Mouse (Mus musculus) sigmoid colon, adult 10 weeks (tissue): ENCODE data around the gene Sgcb. TPM values are rescaled to one million over a fixed set of nuclear protein-coding genes. Genes with fewer than 3 reads are reported as not detected.

Experiments used
- polyA plus RNA-seq: library from polyadenylated mRNA; stranded (reverse); fragments of 350-450 nt; fragmentation: Illumina TruSeq; extraction: RNeasy Lipid Tissue Mini Kit (QIAGEN cat#74804); gene quantifications from one replicate; pipeline ENCODE4 v1.2.3, GENCODE M21; 2014; ENCODE audit warnings: low read depth, low replicate concordance

Sgcb gene
- polyA plus RNA-seq, result 18.0 TPM

DNA sequence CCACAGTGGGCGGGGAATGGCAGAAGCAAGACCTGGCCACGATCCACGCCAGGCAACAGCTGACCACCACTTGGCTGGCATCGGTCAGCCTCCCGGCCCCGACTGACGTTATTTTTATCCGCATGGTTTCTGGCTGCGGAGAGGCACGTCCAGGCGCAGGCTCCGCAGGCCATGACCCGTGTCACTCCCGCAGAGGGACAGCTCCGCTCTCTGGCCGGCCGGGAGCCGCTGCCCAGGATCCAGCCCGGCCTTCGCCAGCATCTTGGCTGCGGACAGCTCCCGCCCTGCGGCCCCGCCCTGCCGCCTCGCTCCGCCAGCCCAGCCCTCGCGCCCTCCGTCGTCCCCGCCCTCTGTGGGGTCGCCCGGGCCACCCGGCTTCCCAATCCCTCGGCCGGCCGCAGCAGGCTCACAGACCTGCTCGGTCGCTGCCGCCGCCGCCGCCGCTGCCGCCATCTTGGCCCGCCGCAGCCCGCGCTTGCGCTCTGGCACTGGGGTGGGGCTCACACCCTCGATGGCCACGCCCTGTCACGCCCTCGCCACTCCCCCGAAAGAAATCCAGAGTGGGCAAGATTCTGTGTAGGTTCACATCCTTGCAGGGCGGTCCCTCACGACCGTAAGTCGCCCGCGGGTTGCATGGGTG is at the start of gene Sgcb:
TSS of gene Sgcb (minus strand) at position 530 of the 640 bp plus-strand sequence.

DNA sequence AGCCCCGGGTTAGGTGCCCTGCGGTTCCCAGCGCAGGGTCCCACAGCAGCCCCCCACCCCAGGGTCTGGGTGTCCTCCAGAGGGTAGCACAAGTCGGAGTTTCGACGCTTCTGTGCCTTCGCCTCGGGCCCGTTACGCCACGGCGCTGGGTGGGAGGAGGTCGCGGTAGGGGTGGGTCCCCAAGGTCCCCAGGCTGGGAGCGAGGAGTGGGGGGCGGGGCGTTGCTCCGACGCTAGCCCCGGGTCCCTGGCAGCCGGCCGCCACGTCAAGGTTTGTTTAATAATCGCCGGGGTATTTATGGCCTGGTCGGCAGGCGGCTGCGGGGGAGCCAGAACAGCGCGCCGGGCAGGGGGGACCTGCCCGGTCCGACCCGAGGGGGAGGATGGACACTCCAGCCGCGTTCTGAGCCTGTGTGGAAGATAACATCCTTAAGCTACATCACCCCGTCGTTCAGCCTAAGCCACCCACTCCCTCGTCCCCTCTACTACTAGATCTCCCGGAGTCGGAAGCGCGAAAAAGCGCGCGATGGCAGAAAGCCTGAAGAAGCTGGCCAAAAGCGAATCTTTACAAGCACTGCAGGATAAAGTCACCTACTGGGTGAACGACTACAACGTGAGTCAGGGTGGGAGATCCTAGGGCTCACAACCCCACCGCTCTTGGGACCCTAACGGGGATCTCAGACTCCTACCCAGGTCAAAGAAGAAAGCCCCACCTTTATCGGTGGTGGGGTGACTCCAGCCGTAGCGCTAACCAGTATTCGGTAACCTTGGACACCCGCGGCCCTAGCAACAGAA is 3.7 kb upstream of the Sgcb start, which contains the start of gene Spata18:
TSS of gene Spata18 (plus strand) at position 319 of the 794 bp plus-strand sequence.

GRCm38 (mm10) chr5:73632291-73632690 is 15.3 kb downstream of the Sgcb start, which contains the start of gene Lrrc66:
Gene Lrrc66 (minus strand): TSS chr5:73632526.

Other genes starting within 250 kb of the Sgcb start
- 18.8 TPM for gene Cwh43, start 241.7 kb downstream of the Sgcb start, polyA plus RNA-seq
- 32.7 TPM for gene Dcun1d4, start 166.8 kb downstream of the Sgcb start, polyA plus RNA-seq
- 129 TPM for gene Lrrc66, start 15.3 kb downstream of the Sgcb start, polyA plus RNA-seq
- gene Spata18, start 3.6 kb upstream of the Sgcb start, polyA plus RNA-seq, result not detected